Mouse (Mus musculus) right cerebral cortex, postnatal 25 days (tissue): ENCODE results near the gene Hira.
A peak's percentile ranks its signal among the peaks of the same experiment; 100 is the strongest.
"Not testable (repeated sequence)": the region's sequence is repeated elsewhere in the genome, so short reads cannot be mapped to it uniquely, and the experiment has no call there.

Experiments
- DNase-seq: peaks from one replicate; pipeline ENCODE4 v3.0.0; 2022

The Hira gene

DNA sequence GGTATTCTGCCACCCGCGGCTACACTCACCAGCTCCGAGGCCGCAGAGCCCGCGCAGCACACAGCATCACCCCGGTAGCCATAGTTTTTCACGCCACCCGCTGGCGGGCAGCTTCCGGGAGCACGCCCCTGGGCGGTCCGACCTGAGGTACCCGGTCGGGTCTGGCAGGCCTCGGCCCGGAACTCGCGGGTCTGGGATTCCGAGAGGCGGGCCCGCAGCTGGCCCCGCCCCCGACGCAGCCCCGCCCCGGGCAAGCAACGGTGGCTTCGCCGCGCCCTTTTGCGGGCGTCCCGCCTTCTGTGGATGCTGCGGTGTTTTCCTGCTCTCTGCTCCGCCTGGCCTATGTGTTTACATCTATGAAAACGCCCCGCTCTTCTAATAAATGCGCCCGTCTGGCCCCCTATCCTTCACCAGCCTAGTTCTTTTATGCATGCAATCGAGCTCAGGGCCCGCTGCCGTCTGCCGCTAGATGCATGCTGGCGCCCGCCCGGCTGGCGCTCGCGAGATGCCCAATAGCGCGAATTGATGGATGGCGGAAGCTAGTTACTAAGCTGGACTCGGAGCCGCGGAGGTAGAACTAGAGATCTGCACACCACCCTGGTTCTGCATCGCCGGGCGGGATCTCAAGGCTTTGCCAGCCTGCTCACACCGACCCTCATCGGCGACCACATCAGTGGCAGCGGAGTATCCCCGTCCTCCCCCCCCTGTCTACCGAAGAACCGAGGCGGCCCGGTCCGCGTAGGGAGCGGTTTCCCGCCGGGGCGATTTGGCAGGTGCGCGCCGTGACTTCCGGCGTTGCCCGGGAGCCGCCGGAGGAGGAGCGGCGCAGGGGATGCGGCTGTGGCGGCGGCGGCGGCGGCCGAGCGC lies at the start of gene Hira, which contains the start of gene Mrpl40:
Gene Hira (plus strand): TSS at position 596 of the 867 bp plus-strand sequence.
Gene Mrpl40 (minus strand): TSS at position 421 of the 867 bp plus-strand sequence.
- DNase-seq, result peak; percentile 94

DNA sequence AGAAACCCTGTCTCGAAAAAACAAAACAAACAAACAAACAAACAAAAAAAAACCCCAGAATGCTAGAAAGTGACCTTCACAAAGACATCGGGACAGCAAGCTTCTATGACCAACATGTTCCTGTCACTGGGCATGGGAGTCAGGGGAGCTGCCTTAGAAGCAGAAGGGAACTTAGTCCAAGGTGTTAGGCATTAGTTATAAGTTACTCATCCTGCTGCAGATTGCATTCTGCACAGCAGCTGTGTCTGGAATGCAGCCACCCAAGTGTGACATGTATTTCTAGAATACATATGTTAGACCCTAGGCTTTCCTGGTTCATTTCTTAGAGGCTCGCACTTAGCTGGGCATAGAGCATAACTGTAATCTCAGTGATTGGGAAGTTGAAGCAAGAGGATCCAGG lies 48.2 kb upstream of the Hira start:
- no peak for DNase-seq

- no peak for DNase-seq
These were observed 47.7 kb upstream of the Hira start for GRCm38 (mm10) chr16:18829102-18829501.

GRCm38 (mm10) chr16:18833486-18833885 lies 43.4 kb upstream of the Hira start:
- no peak for DNase-seq

GRCm38 (mm10) chr16:18836073-18836467 lies 40.8 kb upstream of the Hira start:
- no peak for DNase-seq

DNA sequence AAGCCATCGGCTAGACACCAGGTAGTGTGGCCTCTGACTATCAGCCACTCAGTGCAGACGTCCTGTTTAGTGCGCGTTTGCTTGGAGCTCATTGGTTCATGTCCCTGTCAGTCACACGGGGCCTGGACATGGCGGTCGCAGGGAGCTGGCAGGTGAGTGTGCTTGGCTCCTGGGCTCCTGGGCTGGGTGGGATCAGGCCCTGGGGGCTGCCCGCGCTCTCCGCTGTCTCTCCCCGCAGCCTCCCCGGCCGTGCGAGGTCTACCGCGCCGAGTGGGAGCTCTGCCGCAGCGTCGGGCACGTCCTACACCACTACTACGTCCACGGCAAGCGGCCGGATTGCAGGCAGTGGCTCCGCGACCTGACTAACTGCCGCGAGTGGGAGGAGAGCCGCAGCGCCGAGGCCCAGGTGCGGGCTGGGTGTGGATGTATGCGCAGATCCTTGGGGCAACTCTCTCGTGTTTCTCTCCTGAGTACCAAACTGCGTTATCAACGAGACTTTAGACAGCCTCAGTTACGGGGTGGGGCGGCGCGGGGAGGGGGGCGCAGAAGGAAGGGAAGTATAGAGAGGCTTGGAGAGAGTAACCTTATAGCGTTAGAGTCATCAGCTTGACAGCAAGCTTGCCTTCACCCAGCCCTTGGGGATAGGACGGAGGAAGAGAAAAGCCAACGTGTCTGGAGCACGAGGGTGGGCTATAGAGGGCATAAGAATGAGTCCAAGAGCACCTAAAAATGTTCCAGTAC lies 40.2 kb upstream of the Hira start, which contains the start of the genes 2510002D24Rik and Gm28539:
Gene 2510002D24Rik (plus strand): TSS at position 111 of the 741 bp plus-strand sequence.
Gene Gm28539 (plus strand): TSS at position 117 of the 741 bp plus-strand sequence.
- peak; percentile 92 for DNase-seq

- no peak for DNase-seq
These were observed 38.5 kb upstream of the Hira start for GRCm38 (mm10) chr16:18838346-18838745.

GRCm38 (mm10) chr16:18846301-18846820 lies 30.5 kb upstream of the Hira start:
- no peak for DNase-seq

- DNase-seq, result not testable (repeated sequence)
These were observed 27.2 kb upstream of the Hira start for GRCm38 (mm10) chr16:18849521-18850190.

DNA sequence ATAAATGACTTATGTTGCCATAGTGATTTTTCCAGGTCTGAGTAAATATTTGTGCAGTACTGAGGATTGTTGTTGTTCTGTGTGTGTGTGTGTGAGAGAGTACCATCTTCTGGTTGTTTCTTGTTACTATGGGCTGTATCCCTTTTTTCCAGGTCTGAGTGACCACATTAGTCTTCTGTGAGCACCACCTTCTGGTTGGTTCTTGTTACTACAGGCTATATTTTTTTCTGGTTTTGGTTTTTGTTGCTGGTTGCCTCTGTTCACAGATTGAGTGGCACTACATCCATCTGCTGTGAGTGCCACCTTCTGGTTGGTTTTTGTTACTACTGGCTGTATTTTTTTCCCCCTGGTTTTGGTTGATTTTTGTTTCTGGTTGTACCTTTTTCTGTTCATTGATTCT lies 18.3 kb upstream of the Hira start:
- no peak for DNase-seq

DNA sequence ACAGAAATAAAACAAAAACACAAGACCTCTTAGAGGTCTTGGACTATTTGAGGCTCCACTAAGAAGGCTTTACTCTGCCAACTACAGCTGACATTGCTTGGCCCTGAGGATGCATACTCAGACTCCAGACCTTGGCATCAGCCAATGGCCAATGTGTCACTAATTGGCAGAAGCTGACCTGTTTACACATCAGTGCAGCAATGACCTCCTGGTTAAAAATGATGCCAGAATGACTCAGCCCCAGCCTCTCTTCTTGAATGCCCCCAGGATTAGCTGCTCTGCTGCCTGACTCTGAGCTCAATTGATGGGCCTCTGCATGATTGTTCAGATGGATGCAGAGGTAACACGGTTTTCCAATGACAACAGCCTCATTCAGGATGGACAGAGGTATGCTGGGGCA lies 16.7 kb upstream of the Hira start:
- DNase-seq, result no peak

GRCm38 (mm10) chr16:18870495-18870894 lies 6.3 kb upstream of the Hira start:
- DNase-seq, result not testable (repeated sequence)

- no peak for DNase-seq
These were observed 771 bp upstream of the Hira start for GRCm38 (mm10) chr16:18876091-18876441.

DNA sequence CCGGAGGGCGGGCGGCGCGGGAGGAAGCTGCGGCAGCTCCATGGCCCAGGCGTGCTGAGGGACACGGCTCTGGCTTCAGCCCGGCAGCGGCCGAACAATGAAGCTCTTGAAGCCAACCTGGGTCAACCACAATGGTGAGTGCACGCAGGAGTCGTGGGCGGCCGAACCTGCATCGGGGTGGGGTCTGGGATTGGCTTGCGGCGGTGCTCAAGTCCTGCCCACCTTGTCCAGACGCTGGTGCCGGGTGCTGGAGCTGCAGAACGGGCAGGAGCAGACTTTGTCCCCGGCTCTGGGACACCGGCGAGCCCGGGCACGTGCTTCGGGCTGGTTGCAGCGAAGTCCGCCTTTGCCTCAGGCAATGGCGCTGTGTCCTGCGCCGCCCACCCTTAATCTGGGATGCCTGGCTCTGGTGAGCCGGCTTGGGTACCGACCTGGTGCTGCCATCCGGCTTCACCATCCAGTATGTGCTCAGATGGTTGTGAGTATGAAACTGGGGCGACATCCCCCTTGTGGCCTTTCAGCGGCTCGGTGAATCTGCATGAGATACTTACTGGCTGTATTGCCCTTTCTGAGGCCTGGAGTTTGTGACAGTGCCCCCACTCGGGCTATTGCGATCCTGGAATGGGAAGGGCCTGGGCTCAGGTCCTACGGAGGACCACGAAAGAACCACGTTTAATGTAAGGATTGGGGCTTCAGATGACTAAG lies 701 bp downstream of the Hira start:
- DNase-seq, result peak; percentile 58

DNA sequence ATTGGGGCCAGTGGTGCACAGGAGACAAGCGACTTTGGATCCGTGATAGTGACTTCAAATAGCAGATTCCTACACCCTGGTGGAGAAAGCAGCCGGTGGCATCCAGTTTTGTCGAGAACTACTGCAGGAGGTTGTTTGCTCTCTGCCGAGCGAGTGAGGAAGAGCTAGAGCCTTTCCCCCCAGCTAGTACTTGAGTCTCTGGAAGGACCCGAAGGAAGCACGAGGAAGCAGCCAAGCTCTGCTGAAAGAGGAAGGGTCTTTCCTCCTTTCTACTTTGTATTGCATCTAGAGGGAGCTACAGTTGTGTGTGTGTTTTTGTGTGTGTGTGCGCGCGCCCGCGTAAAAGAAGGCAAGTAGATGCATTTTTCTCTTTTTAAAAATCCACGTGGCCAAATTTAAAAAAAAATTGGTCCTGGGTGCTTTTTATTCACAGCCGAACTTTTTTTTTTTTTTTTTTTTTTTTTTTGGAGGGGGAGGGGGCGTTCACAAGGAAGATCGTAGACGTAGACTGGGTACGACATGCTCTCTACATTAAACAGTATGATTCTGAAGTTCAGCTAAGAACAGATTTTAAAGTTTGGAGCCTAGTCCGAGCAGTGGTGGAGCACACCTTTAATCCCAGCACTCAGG lies 1.4 kb downstream of the Hira start:
- DNase-seq, result no peak

- no peak for DNase-seq
These were observed 7.2 kb downstream of the Hira start for GRCm38 (mm10) chr16:18884044-18884443.

GRCm38 (mm10) chr16:18893840-18894372 lies 17.1 kb downstream of the Hira start:
- no peak for DNase-seq

GRCm38 (mm10) chr16:18895249-18895648 lies 18.4 kb downstream of the Hira start:
- no peak for DNase-seq

- no peak for DNase-seq
These were observed 19.6 kb downstream of the Hira start for GRCm38 (mm10) chr16:18896429-18896828.

GRCm38 (mm10) chr16:18905648-18906047 lies 28.8 kb downstream of the Hira start:
- no peak for DNase-seq

GRCm38 (mm10) chr16:18916064-18916463 lies 39.2 kb downstream of the Hira start:
- DNase-seq, result no peak

GRCm38 (mm10) chr16:18921771-18922170 lies 44.9 kb downstream of the Hira start:
- no peak for DNase-seq
